Mouse (Mus musculus) forebrain, embryonic 12.5 days (tissue): ENCODE results near the gene Usp16. TPM values are rescaled to one million over a fixed set of nuclear protein-coding genes. Genes with fewer than 3 reads are reported as not detected.

Source experiments
- ATAC-seq: fragments of 200-750 bp; cut with Nextera tagmentation; 2 replicates; pipeline ENCODE4 v1.8.0; 2017; ENCODE audit warnings: moderate TSS enrichment; ENCODE audit not compliant: low FRiP score
- H3K27ac ChIP-seq: fragments of 300-500 bp; sonication (generic); 2 replicates; pipeline ENCODE4 v1.5.1; 2016; ENCODE audit warnings: mild to moderate bottlenecking
- H3K27me3 ChIP-seq: fragments of 300-500 bp; sonication (generic); 2 replicates; pipeline ENCODE4 v1.6.1; 2016; ENCODE audit warnings: mild to moderate bottlenecking
- H3K36me3 ChIP-seq: fragments of 300-500 bp; sonication (generic); replicated peaks from 2 replicates; pipeline ENCODE4 v1.6.1; 2016; ENCODE audit warnings: mild to moderate bottlenecking
- H3K4me1 ChIP-seq: fragments of 300-500 bp; sonication (generic); 2 replicates; pipeline ENCODE4 v1.6.1; 2016
- H3K4me2 ChIP-seq: fragments of 300-500 bp; sonication (generic); 2 replicates; pipeline ENCODE4 v1.6.1; 2016; ENCODE audit warnings: mild to moderate bottlenecking, moderate library complexity
- H3K4me3 ChIP-seq: fragments of 300-500 bp; sonication (generic); replicated peaks from 2 replicates; pipeline ENCODE4 v1.5.1; 2016; ENCODE audit warnings: mild to moderate bottlenecking
- H3K9ac ChIP-seq: fragments of 300-500 bp; sonication (generic); 2 replicates; pipeline ENCODE4 v1.6.1; 2016; ENCODE audit warnings: mild to moderate bottlenecking
- H3K9me3 ChIP-seq: fragments of 300-500 bp; sonication (generic); 2 replicates; pipeline ENCODE4 v1.6.1; 2016
- WGBS: fragments of 180-500 bp; shearing (Covaris S2); methylation state at CpG from one replicate; pipeline ENCODE4 v1.1.7; 2016; 5-methylcytosine and 5-hydroxymethylcytosine counted together
- polyA plus RNA-seq: library from polyadenylated mRNA; unstranded; fragments of >200 nt; fragmentation: Nextera tagmentation; extraction: Ambion mirVana; gene quantifications from 2 replicates; pipeline ENCODE4 v1.2.1, GENCODE M21; 2016

The Usp16 gene
- polyA plus RNA-seq, 1 experiment from 2014 or later: 50.4 TPM

GRCm38 (mm10) chr16:87494955-87495655 is 40.6 kb downstream of the Usp16 start:
- WGBS: under 1% methylated on average over 39 of the region's 39 CpGs
- peak; percentile 53 for ATAC-seq
- peak overlapping the region; percentile 86 for H3K27ac ChIP-seq
- H3K9me3 ChIP-seq: no peaks in the 10 kb centered on the region
- H3K27me3 ChIP-seq: no peaks in the 10 kb centered on the region
- peak overlapping the region; percentile 95 for H3K9ac ChIP-seq
- H3K36me3 ChIP-seq: peaks cover 41% of the 10 kb centered on the region
- H3K4me1 ChIP-seq: peaks cover 20% of the 10 kb centered on the region
- peak overlapping the region; percentile 72 for H3K4me2 ChIP-seq
- H3K4me3 ChIP-seq: peak overlapping the region; percentile 91

GRCm38 (mm10) chr16:87495716-87496447 is 41.4 kb downstream of the Usp16 start, which contains the start of gene Cct8:
Gene Cct8 (minus strand): TSS chr16:87495873.
- no peaks in the 10 kb centered on the region for H3K9me3 ChIP-seq
- H3K4me3 ChIP-seq: peak within 1 kb of the TSS; percentile 91
- H3K9ac ChIP-seq: peak within 1 kb of the TSS; percentile 95
- H3K4me2 ChIP-seq: peak within 1 kb of the TSS; percentile 72
- ATAC-seq: peak; percentile 97
- H3K27ac ChIP-seq: peak within 1 kb of the TSS; percentile 86
- WGBS: under 1% methylated on average over 48 of the region's 48 CpGs
- H3K27me3 ChIP-seq: no peaks in the 10 kb centered on the region
- H3K4me1 ChIP-seq: peaks cover 20% of the 10 kb centered on the region
- peaks cover 34% of the 10 kb centered on the region for H3K36me3 ChIP-seq

GRCm38 (mm10) chr16:87496728-87497127 is 42.2 kb downstream of the Usp16 start:
- H3K4me1 ChIP-seq: peaks cover 20% of the 10 kb centered on the region
- no peaks in the 10 kb centered on the region for H3K9me3 ChIP-seq
- peak overlapping the region; percentile 72 for H3K4me2 ChIP-seq
- 87% methylated on average over 2 of the region's 2 CpGs for WGBS
- no peak overlapping the region; the same call in 1 of the 2 replicates for H3K9ac ChIP-seq
- peak overlapping the region; percentile 91 for H3K4me3 ChIP-seq
- no peaks in the 10 kb centered on the region for H3K27me3 ChIP-seq
- ATAC-seq: no peak
- H3K36me3 ChIP-seq: peaks cover 25% of the 10 kb centered on the region
- no peak overlapping the region for H3K27ac ChIP-seq

- H3K4me1 ChIP-seq: peaks cover 20% of the 10 kb centered on the region
- H3K27me3 ChIP-seq: no peaks in the 10 kb centered on the region
- H3K27ac ChIP-seq: no peak overlapping the region
- no peak overlapping the region for H3K9ac ChIP-seq
- WGBS: 90% methylated on average over 6 of the region's 6 CpGs
- peak overlapping the region; percentile 72; the same call in 1 of the 2 replicates for H3K4me2 ChIP-seq
- peaks cover 21% of the 10 kb centered on the region for H3K36me3 ChIP-seq
- H3K4me3 ChIP-seq: no peak overlapping the region
- H3K9me3 ChIP-seq: no peaks in the 10 kb centered on the region
- no peak for ATAC-seq
These were observed 42.7 kb downstream of the Usp16 start for GRCm38 (mm10) chr16:87497171-87497570.

DNA sequence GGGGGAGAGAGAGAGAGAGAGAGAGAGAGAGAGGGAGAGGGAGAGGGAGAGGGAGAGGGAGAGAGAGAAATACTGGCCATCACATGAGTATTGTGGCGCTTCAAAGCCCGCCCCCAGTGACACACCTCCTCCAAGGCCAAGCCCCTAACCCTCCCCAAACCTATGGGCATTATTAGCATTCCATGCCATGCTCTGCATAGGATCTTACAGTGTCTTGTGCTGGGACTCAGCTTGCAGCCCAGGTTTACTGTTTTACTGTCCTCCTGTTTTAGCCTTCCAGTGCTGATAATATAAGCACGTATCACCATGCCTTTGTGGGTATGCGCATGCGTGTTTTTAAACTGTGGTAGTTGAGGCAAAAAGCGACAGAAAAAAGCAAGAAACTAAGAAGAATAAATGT is 45.1 kb downstream of the Usp16 start:
- ATAC-seq: no peak
- WGBS: 56% methylated on average over 6 of the region's 6 CpGs
- no peak overlapping the region for H3K4me3 ChIP-seq

DNA sequence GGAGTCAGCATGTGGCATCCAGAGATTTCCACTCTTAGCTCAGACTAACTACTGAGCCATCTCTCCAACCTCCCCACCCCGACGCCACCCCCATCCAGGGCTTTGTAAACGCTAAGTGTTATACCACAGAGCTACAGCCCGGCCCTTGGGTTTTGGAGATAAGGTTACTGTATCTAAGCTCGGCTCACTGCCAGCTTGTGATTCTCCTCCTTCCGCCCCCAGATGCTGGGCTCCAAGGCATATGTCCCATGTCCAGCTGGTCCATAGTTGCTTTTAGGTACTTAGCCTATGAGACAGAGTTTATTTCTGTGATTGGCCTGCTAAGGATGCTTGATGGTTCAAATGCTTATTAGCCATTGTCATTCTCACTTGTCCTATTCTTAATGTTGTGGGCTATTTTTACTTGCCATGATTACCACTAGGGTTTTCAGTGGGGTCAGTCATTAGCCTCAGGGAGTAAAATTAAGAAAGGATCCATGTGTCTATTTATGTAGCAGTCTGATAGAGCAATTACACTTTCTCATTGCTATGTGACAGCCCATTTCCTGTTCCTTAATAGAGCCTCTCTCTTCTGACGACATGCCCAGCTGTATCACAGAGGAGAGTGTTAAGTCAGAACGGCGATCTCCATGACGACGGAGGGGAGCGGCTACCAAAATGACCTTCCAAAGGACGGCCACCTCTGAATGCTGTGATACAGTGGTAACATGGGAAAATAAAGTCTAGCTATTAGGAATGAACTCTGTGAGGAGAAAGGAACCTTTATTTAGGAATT is 47.0 kb downstream of the Usp16 start:
- 0 out of 2 replicates have a peak, but pooled peaks have one; percentile 25 for ATAC-seq
- Histone ChIP-seq H3K9me3 (no peaks in the 10 kb centered on the region), H3K9ac (no peak overlapping the region), H3K4me1 (peaks cover 7% of the 10 kb centered on the region), H3K4me2 (no peak overlapping the region), H3K36me3 (no peaks in the 10 kb centered on the region), H3K4me3 (no peak overlapping the region), H3K27me3 (no peaks in the 10 kb centered on the region), H3K27ac (no peak overlapping the region)
- WGBS: 68% methylated on average over 13 of the region's 13 CpGs

More for the DNA sequence above, 45.1 kb downstream of the Usp16 start:
- H3K27me3 ChIP-seq: no peaks in the 10 kb centered on the region
- H3K36me3 ChIP-seq: no peaks in the 10 kb centered on the region
- H3K9ac ChIP-seq: no peak overlapping the region
- H3K9me3 ChIP-seq: no peaks in the 10 kb centered on the region
- H3K4me1 ChIP-seq: peaks cover 11% of the 10 kb centered on the region
- H3K27ac ChIP-seq: no peak overlapping the region
- H3K4me2 ChIP-seq: no peak overlapping the region

DNA sequence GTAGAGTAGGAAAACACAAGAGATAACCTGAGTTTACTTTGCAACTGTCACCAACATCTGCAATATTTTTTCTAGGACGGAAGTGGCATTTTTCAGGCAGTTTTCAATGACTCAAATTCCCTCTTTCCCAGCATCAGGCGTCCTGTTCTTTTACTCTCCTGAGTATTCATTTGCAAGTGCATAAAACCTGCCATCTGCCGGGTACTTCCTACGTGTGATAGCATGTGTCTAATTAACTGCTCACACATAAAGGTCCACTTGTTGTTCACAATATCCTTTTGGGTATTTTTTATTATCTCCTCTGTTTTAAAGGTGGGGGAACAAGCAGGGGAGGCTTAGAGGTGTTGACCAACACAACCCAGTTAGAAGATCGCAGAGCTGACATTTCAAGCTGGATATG is 57.2 kb downstream of the Usp16 start:
- Histone ChIP-seq H3K36me3 (no peaks in the 10 kb centered on the region), H3K9me3 (no peaks in the 10 kb centered on the region), H3K27me3 (no peaks in the 10 kb centered on the region), H3K27ac (no peak overlapping the region), H3K9ac (no peak overlapping the region), H3K4me1 (peaks cover 3% of the 10 kb centered on the region; the same call in 1 of the 2 replicates), H3K4me2 (no peak overlapping the region), H3K4me3 (no peak overlapping the region)
- no peak for ATAC-seq
- WGBS: 63% methylated on average over 5 of the region's 5 CpGs

- H3K9ac ChIP-seq: no peak overlapping the region
- 94% methylated on average over 14 of the region's 14 CpGs for WGBS
- no peak overlapping the region for H3K4me2 ChIP-seq
- no peaks in the 10 kb centered on the region for H3K36me3 ChIP-seq
- no peak overlapping the region for H3K27ac ChIP-seq
- H3K27me3 ChIP-seq: no peaks in the 10 kb centered on the region
- ATAC-seq: no peak
- no peaks in the 10 kb centered on the region for H3K9me3 ChIP-seq
- H3K4me3 ChIP-seq: no peak overlapping the region
- peaks cover 3% of the 10 kb centered on the region; the same call in 1 of the 2 replicates for H3K4me1 ChIP-seq
These were observed 57.8 kb downstream of the Usp16 start for GRCm38 (mm10) chr16:87512331-87512730.

- H3K4me1 ChIP-seq: no peaks in the 10 kb centered on the region
- ATAC-seq: no peak
- no peaks in the 10 kb centered on the region for H3K9me3 ChIP-seq
- WGBS: 90% methylated on average over 5 of the region's 5 CpGs
- no peak overlapping the region for H3K4me3 ChIP-seq
- H3K9ac ChIP-seq: no peak overlapping the region
- no peaks in the 10 kb centered on the region for H3K36me3 ChIP-seq
- no peak overlapping the region for H3K27ac ChIP-seq
- no peak overlapping the region for H3K4me2 ChIP-seq
- H3K27me3 ChIP-seq: no peaks in the 10 kb centered on the region
These were observed 69.7 kb downstream of the Usp16 start for GRCm38 (mm10) chr16:87524228-87524627.

GRCm38 (mm10) chr16:87527553-87528249 is 73.2 kb downstream of the Usp16 start:
- Histone ChIP-seq H3K4me1 (no peaks in the 10 kb centered on the region), H3K9me3 (no peaks in the 10 kb centered on the region), H3K27me3 (no peaks in the 10 kb centered on the region), H3K36me3 (no peaks in the 10 kb centered on the region), H3K27ac (no peak overlapping the region), H3K4me3 (no peak overlapping the region), H3K9ac (no peak overlapping the region), H3K4me2 (no peak overlapping the region)
- ATAC-seq: no peak
- 74% methylated on average over 8 of the region's 8 CpGs for WGBS

DNA sequence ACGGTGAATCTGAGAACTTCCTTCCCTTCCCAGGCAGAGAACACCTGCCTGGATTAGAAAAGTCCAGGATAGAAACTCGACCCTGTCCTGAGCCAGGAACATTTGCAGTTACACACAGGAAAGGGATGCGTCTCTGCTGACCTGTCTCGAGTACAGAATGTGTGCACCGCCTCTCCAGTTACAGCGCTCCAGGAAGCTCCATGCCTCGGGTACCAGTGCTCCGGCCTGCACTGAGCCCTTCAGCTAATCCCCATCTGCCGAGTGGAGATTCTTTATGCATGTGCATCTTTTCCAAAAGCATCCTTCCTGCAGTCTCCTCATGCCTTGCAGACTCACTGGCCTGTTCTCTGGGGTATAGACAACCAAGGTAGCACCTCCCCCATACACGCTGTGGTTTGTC is 74.3 kb downstream of the Usp16 start:
- Histone ChIP-seq H3K4me3 (no peak overlapping the region), H3K4me1 (no peaks in the 10 kb centered on the region), H3K36me3 (no peaks in the 10 kb centered on the region), H3K27ac (no peak overlapping the region), H3K9me3 (no peaks in the 10 kb centered on the region), H3K9ac (no peak overlapping the region), H3K4me2 (no peak overlapping the region), H3K27me3 (no peaks in the 10 kb centered on the region)
- 79% methylated on average over 10 of the region's 10 CpGs for WGBS
- no peak for ATAC-seq
